Mouse (Mus musculus) embryo, embryonic 11 days (tissue): ENCODE measurements around the gene Gpr50.

Experiments
- DNase-seq: peaks from one replicate; pipeline ENCODE4 v3.0.0-alpha.2; 2015

The Gpr50 gene

DNA sequence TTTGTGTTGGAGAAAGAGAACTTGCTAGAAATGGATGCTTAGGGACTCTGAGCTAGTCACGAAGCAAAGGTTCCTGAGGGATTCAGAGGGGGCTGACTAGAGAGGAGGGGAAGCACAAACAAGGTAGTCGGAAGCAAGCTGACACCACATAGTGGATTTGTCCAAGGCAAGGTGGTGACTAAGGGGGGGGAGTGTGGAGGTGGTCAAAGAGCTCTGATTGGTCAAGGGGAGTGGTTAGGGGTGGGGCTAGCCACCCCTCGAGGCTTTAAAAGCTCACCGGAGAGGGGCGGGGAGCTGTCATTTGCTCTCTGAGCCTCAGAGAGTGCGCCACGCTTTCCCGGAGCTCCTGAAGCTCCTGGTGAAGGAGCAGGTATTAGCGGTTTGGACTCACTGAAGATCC lies at the start of gene Gpr50:
Gene Gpr50 (plus strand): TSS at position 294 of the 400 bp plus-strand sequence.
- peak; percentile 39 for DNase-seq

DNA sequence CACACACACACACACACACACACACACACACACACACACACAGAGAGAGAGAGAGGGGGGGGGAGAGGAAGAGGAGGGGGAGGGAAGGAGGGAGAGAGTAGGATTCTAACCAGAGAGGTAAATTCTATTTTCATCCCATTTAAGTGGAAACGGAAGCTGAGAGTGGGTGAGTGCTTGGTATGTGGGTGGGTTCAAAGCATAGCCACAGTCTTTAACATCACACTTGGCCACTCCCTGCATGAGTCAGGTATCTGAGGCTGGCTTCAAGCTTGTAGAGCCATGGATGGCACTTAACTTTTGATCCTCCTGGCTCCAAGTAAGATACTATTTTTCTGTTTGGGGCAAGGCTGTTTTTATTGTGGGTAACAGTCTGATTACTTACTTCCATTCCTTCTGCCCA lies 41.2 kb upstream of the Gpr50 start:
- DNase-seq: no peak

DNA sequence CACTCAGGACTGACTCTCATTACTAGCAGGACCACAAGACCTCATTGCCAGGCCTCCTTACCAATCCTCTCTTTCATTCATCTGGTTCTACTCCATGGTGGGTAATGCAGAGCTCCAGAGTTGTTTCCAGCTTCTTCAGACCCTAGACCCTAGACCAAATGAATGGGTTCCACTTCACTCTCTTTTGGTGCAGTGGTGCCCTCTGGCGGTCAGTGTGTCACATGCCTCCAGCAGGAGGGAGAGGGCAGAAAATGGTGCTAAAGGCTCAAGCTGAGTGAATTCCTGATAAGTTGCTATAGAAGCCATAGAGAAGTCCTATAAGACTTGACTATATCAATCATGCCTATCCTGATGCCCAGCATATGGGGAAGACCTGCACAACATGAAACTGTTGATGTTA lies 39.6 kb upstream of the Gpr50 start:
- DNase-seq: peak; percentile 54

DNA sequence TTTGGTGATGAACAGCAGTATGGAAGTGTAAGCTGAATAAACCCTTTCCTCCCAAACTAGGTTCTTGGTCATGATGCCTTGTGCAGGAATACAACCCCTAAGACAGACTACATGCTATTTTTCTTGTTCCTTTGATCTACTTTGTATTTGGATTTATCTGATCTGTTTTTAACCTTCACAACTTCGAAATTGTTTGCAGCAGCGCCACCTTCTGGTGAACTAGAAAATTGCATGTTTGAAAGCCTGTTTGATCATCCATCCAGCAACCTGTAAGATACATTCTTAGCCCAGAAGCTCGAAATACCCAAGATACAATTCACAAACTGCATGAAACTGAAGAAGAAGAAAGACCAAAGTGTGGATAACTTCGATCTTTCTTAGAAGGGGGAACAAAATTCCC lies 35.2 kb upstream of the Gpr50 start:
- peak; percentile 42 for DNase-seq

DNA sequence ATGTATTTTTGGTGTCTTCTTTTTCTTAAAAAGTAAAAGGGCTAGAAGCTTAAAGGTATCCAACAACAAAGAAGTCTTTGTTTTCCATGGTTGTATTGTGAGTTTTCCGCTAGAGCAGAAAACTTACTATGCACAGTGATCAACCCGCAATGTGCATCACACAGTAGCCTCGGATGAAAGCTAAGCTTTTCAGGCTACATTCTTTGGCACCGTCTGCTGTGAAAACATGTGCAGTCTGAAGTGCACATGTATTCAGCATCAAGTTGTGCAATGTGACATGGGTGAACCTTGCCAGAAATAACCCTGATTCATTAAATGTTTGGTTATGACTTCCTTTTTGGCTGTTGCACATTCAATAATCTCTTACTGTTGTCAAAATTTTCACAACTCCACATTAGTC lies 32.8 kb upstream of the Gpr50 start:
- no peak for DNase-seq

DNA sequence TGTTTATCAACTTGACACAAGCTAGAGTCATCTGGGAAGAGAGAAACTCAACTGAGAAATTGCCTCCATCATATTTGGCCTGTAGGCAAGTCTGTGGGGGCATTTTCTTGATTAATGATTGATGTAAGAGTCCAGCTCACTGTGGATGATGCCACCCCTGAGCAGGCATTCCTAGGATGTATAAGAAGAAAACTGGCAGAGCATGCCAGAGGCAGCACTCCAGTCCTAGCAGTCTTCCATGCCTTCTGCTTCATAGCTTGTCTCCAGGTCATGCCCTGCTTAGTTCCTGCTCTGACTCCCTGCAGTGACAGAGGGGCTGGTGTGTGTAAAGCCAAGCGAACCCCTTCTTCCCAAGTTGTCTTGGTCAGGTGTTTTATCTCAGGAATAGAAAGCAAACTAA lies 32.3 kb upstream of the Gpr50 start:
- DNase-seq: no peak

DNA sequence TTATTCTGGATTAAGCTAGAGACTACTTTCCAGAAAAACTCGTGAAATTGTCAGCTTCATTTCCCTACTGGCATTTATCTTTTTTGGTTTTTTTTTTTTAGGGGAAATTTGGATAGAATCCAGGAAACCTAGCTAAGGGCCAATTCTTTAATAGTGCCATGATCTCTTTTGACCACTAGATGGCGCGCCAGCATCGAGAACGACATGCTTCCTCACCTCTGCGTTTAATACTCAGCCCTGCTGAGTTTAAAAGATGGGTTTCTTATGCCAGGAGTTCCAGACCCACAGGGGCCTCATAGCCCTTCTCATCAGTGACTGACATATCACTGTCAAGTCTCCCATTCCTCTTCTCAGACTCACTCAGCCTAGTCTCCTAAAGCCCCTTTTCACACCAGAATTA lies 15.5 kb upstream of the Gpr50 start:
- DNase-seq: peak; percentile 57

DNA sequence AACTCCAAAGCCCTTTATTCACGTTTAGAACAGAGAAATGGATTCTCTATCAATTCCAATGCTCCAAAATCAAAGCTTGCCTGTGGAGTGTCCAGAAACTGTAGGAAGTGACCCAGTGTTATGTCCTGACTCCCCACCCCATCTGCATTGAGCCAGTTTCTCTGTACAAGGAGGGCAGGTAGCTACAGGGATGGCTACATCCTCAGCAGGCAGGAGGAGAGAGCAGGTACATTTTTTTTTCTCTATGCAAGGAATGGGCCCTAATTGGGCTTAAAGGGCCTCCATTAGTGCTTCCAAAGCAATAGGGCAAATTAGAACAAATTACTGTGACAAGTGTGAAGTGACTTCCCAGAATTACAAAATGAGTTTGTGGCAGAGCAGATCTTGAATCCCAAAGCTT lies 15.0 kb upstream of the Gpr50 start:
- DNase-seq: no peak

DNA sequence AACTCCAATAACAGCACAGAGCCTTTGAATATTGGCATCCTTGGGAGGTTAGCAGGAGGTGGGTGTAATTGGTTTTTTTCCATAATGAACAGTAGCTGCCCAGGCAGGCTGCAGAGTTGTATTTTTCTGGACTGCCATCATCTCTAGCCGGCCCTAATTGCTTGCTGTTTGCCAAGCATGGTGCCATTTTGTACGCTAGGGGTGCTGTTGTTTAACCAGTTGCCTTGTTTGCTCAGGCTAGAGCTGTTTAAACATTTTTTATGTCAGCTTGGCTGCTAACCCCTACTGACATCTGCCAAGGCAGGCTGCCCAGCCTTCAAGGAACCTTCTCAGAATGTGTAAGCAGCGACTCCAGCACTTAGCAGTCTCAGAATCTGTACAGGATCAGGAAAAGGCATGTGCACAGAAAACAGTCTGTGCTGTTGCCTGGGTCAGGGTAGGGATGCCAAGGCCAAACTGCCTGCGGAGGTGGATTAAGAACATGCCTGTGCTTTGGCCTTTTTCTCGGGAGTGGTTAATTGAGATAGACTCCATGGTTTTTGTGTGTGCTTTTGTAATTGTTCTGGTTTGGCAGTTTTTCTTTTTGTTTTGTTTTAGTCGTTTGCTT lies 14.5 kb upstream of the Gpr50 start:
- peak; percentile 67 for DNase-seq

DNA sequence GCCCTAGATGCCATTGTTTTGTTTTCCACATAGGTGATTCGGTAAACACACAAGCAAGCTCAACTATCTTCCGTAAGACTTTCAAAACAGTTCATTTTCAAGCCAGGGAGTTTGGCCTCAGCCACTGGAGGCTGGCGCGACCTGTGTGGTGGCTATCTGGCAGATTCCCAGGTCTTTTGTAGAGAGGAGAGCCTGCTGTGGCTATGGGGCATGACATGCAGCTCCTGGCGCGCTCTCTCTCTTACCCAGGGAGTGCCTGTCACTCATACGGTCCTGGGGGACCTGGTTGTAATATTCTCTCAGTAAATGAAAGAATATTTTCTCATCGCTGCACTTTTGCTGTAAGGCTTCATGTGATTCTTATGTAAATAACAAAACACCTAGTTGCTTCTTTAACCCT lies 13.5 kb upstream of the Gpr50 start:
- DNase-seq: no peak

DNA sequence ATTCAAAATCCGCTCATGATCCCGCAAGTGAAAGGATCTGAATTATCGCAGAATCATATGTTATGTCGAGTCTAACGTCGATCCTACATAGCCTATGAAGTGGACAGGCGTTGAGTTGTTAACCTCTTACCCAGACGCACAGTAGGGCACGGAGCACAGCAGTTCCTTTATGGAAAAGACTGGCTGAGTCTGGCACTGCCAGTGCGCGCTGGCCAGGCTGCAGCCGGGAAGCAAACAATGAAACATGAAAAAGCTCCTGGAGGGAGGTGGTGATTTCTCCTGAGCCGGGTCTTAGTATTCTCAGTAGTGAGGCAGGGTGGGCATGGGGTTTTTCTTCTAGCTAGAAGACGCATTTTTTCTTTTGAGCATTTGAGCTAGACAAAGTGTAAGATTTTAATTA lies 1.7 kb upstream of the Gpr50 start:
- no peak for DNase-seq

DNA sequence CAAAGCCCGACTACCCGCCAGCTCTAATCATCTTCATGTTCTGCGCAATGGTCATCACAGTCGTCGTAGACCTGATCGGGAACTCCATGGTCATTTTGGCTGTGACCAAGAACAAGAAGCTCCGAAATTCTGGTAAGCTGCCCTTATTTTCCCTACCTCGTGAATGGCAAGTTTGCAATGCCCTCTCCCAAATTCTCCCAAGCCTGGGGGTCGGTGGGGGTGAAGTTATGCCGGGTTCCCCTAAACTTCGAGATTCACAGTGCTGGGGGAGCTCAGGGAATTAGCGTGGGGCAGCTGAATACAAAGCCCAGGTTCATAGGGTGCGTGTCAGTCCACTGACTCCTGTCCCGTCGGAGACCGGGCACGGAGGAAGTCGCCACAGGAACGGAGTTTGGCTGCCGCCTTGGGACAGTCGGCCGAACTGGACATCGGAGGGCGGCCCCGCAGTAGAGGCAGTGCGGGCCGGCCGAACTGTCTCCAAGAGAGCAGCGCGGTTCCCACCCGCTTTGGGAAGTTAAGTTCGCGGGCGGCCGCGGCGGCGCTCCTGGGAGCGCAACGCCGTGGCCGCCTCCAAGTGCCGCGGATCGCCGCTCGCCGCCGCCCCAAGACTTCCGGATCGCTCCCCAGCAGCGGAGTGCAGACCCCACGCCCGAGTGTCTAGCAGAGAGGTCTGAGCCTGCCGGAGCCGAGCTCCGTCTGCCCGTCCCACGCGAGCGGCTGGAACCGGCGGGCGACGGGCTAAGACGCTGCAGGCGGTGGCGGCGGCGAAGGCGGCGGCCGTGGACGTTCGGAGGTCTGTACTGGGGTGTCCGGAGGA lies 612 bp downstream of the Gpr50 start:
- peak; percentile 36 for DNase-seq

DNA sequence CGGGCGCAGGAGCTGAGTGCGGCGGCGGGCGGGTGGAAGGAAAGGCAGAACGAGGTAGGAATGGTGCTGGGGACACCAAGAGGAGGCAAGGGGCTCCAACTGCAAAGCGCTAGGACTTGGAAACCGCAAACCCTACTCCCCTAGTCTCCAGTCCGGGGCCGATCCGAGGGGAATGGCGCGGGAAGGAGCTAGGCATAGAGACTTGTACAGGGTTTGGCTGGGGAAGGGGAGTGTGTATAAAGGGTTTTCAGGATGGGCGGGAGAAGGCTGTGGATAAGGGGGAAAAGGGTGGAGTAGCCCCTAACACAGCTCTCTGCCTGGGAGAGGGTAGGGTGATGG lies 1.2 kb downstream of the Gpr50 start:
- DNase-seq: peak; percentile 42

DNA sequence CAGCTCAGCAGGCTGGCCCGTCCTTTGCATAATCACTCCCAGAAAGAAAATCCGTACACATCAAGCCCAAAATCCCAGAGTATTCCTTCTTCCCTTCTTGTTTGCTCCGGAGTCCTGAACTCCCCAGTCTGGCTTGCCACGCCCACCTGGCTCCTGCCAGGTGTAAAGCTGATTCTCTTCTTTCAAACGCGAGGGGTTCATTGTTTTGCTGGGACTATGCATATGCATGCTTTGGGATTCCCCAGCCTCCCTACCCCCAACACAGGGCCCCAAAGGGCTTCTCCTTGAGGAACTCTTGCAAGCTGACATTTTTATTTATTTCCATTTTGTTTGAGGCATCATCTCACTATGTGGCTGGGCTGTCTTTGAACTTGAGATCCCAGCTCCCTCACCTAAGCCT lies 6.8 kb downstream of the Gpr50 start:
- no peak for DNase-seq

DNA sequence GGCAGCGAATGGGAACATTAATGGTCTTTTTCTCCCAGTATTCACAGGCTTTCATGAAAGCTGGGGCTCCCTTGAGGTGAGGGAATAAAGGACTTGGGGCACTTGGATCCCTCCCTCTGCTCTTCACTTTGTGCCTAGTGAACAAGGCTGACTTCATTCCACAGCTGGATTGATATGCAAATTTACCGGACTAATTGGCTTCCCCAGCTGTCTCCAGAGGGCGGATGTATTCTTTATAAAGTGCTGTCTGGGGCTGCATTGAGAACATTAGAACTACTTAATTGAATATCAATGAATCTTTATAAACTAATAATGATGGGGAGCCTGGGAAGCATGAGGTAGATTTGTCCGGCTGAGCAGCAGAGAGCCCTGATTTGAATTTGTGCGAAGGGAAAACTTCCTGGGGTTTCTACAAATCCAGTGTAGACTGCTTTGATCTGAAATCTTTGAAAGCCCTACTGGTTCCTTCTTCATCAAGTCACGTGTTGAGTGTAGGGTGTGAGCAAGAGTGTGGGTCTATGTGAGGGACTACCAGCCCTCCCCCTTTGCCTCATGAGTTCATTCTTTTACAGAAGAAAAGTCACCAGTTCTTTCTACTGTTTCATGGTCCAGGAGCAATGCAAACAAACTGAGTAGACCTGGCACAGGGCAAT lies 37.5 kb downstream of the Gpr50 start:
- peak; percentile 11 for DNase-seq
